Mouse (Mus musculus) spleen, adult 2 months (tissue): ENCODE results near the gene Gas1. TPM values are rescaled to one million over a fixed set of nuclear protein-coding genes. Genes with fewer than 3 reads are reported as not detected.

Experiments
- DNase-seq, 2 experiments: peaks; one replicate each; pipeline versions ENCODE4 v3.0.0 to v3.0.0-alpha.2; 2012 to 2021; ENCODE audit warnings: low spot score in 2 of 2, low read depth in 1 of 2
- H3K27ac ChIP-seq: fragments of 200-500 bp; 2 replicates; pipeline ENCODE4 v1.5.1; 2012; ENCODE audit warnings: low read length, inconsistent platforms; ENCODE audit not compliant: insufficient read depth
- H3K27me3 ChIP-seq: fragments of 200-500 bp; 2 replicates; pipeline ENCODE4 v1.6.1; 2012; ENCODE audit warnings: mild to moderate bottlenecking, moderate library complexity, low read length, inconsistent platforms; ENCODE audit not compliant: control insufficient read depth, insufficient read depth
- H3K36me3 ChIP-seq: fragments of 200-500 bp; 2 replicates; pipeline ENCODE4 v1.6.1; 2012; ENCODE audit warnings: mild to moderate bottlenecking, low read length, inconsistent platforms; ENCODE audit not compliant: control insufficient read depth, insufficient read depth
- H3K4me1 ChIP-seq: fragments of 200-500 bp; 2 replicates; pipeline ENCODE4 v1.6.1; 2011; ENCODE audit warnings: inconsistent platforms; ENCODE audit not compliant: control insufficient read depth, insufficient read depth, insufficient read length
- H3K4me3 ChIP-seq: fragments of 200-500 bp; 2 replicates; pipeline ENCODE4 v1.5.1; 2011; ENCODE audit warnings: mild to moderate bottlenecking, inconsistent platforms; ENCODE audit not compliant: insufficient read depth, insufficient read length; ENCODE audit errors: extremely low read depth
- CTCF ChIP-seq: fragments of 200-500 bp; IDR thresholded peaks from 2 replicates; pipeline ENCODE4 v1.5.1; 2011; ENCODE audit warnings: mild to moderate bottlenecking, inconsistent platforms; ENCODE audit not compliant: insufficient read depth, insufficient read length, insufficient replicate concordance; ENCODE audit errors: extremely low read depth
- POLR2A ChIP-seq: fragments of 200-500 bp; IDR thresholded peaks from 2 replicates; pipeline ENCODE4 v1.6.1; 2011; ENCODE audit warnings: low read depth, low read length, inconsistent platforms
- WGBS: fragments of 180-500 bp; shearing (Covaris S2); methylation state at CpG from one replicate; pipeline ENCODE4 v1.1.7; 2018; 5-methylcytosine and 5-hydroxymethylcytosine counted together
- polyA plus RNA-seq: library from polyadenylated mRNA; depleted of rRNA; stranded (reverse); fragments of >200 nt; gene quantifications from 2 replicates; pipeline ENCODE4 v1.2.3, GENCODE M21; 2012

The Gas1 gene
- polyA plus RNA-seq, 1 experiment = 17.7 TPM

- 54% methylated on average over 3 of the region's 3 CpGs for WGBS
- no peak overlapping the region for H3K27ac ChIP-seq
- TF ChIP-seq POLR2A (no peak), CTCF (no peak)
- H3K27me3 ChIP-seq = no peaks in the 10 kb centered on the region; the same call in 1 of the 2 replicates
- no peak for DNase-seq
- H3K4me3 ChIP-seq = no peak overlapping the region
- no peaks in the 10 kb centered on the region for H3K36me3 ChIP-seq
- no peaks in the 10 kb centered on the region for H3K4me1 ChIP-seq
These were observed 52.1 kb downstream of the Gas1 start for GRCm38 (mm10) chr13:60125020-60125419.

- H3K27ac ChIP-seq = no peak overlapping the region
- 77% methylated on average over 7 of the region's 7 CpGs for WGBS
- TF ChIP-seq CTCF = no peak
- no peak for TF ChIP-seq POLR2A
These were observed 52.7 kb downstream of the Gas1 start for GRCm38 (mm10) chr13:60124456-60124855.

More at GRCm38 (mm10) chr13:60124456-60124855, 52.7 kb downstream of the Gas1 start:
- Histone ChIP-seq H3K4me1 (no peaks in the 10 kb centered on the region), H3K36me3 (no peaks in the 10 kb centered on the region), H3K4me3 (no peak overlapping the region), H3K27me3 (no peaks in the 10 kb centered on the region; the same call in 1 of the 2 replicates)
- no peak for DNase-seq
